Mouse (Mus musculus): ENCODE data around the gene Pnkp. TPM values are rescaled to one million over a fixed set of nuclear protein-coding genes. Genes with fewer than 3 reads are reported as not detected.

Pnkp gene
- polyA plus RNA-seq, 1 experiment from 2014 or later, result 26.5 TPM

DNA sequence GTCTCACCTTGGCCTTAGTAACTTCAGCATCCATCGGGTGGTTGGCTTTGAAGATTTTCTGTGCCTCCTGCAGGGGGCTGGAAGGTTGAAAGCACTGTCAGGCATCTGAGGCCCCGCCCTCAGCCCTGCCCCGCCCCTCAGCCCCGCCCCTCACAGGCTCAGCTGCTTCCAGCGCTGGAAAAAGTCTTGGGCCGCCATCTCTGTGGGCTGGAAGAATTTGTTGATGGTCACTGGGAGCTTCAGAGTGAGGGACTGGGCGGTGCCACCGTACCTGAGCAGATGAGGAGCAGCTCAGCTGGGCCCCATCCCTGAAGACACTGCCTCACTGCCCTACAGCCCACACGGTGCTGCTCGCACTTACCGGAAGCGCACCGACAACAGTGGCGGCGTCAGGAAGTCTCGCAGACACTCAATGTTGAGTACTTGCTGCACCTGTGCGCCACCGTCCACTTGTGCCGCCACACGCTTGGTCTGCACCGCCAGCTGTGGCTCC, 44.3 kb downstream of the Pnkp start:
- Histone ChIP-seq H3K9me3 (ENCODE audit: control insufficient read depth, low read length) (no peaks in the 10 kb centered on the region), H3K4me3 (replicated peaks; ENCODE audit: low read length) (no peak overlapping the region; the same call in 1 of the 2 replicates), H3K36me3 (replicated peaks; ENCODE audit: control insufficient read depth, insufficient read depth) (peaks cover 73% of the 10 kb centered on the region), H3K4me2 (replicated peaks) (peak overlapping the region; percentile 39), H3K4me1 (replicated peaks; ENCODE audit: control insufficient read depth, insufficient read depth, low read length) (peaks cover 18% of the 10 kb centered on the region), H3K9ac (0 out of 2 replicates have a peak overlapping the region, but pooled peaks have one; percentile 16), H3K27me3 (ENCODE audit: control insufficient read depth, insufficient read depth, low read length) (no peaks in the 10 kb centered on the region), H3K27ac (peak overlapping the region; percentile 26; the same call in 1 of the 2 replicates)
- 17% methylated on average over 21 of the region's 21 CpGs for WGBS
- ATAC-seq (ENCODE audit: low FRiP score) (no peak), DNase-seq (ENCODE audit: low spot score) (peak; percentile 41)

DNA sequence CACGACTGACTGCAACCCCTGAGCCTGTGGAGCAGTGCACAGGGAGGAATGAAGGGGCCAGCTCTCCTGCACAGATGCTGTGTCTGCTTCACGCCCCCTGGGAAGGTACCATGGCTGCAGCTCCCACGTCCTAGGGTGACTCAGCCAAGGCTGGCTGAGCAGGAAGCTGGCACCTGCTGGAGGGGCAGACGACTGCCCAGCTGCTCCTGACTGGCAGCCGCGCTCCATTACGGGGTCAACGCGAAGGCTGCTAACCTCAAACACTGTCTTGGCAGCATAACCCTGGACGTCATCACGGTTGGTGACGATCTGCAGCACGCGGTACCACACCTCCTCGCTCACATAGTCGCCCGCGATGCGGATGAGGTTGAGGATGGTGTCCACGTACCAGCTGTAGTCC, 48.5 kb downstream of the Pnkp start:
- WGBS, result 91% methylated on average over 20 of the region's 20 CpGs
- no peak overlapping the region for H3K4me3 ChIP-seq (replicated peaks; ENCODE audit: low read length)
- peaks cover 7% of the 10 kb centered on the region; the same call in 1 of the 2 replicates for H3K4me1 ChIP-seq (replicated peaks; ENCODE audit: control insufficient read depth, insufficient read depth, low read length)
- H3K9ac ChIP-seq, result no peak overlapping the region
- no peak overlapping the region for H3K4me2 ChIP-seq (replicated peaks)
- no peak for DNase-seq (ENCODE audit: low spot score)
- no peak overlapping the region for H3K27ac ChIP-seq
- peaks cover 99% of the 10 kb centered on the region for H3K36me3 ChIP-seq (replicated peaks; ENCODE audit: control insufficient read depth, insufficient read depth)
- no peak for ATAC-seq (ENCODE audit: low FRiP score)
- no peaks in the 10 kb centered on the region for H3K27me3 ChIP-seq (ENCODE audit: control insufficient read depth, insufficient read depth, low read length)
- H3K9me3 ChIP-seq (ENCODE audit: control insufficient read depth, low read length), result no peaks in the 10 kb centered on the region

DNA sequence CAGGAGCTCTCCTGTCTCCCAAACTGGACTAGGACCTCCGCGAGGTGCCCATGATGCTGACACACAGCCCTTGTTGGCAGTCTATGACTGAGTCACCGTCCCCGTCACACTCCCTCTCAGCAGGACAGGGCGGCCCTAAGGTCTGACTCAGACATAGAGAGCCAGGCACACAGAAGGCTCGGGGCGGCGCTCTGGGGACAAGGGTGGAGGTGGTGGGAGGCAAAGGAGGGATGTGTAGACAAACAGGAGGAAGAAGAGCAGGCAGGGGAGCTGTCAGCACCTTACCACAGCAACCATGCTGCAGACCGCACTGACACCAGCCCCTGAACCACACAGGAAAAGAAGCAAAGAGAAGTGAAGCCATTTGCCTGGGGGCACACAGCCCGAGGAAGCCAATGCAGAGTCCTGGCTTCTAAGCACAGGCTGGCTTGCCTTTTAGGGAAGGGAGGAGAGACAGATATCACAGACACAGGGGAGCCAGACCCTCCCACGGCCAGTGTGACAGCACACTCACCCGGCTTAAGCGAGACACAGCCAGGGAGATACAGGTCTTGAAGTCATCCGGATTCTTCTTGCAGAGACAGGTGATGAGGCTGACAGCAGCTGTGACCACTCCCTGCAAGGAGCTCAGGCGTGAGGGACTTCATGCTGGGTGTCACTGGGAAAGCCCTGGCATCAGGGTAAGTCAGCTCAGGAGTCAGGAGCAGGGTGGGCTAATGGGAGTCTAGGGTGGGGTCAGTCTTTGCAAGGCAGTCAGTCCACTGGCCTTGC, 52.0 kb downstream of the Pnkp start:
- 92% methylated on average over 15 of the region's 15 CpGs for WGBS
- no peak for DNase-seq (ENCODE audit: low spot score)
- H3K4me1 ChIP-seq (replicated peaks; ENCODE audit: control insufficient read depth, insufficient read depth, low read length), result no peaks in the 10 kb centered on the region
- no peak overlapping the region for H3K4me3 ChIP-seq (replicated peaks; ENCODE audit: low read length)
- no peak overlapping the region for H3K4me2 ChIP-seq (replicated peaks)
- H3K27me3 ChIP-seq (ENCODE audit: control insufficient read depth, insufficient read depth, low read length), result no peaks in the 10 kb centered on the region
- H3K9me3 ChIP-seq (ENCODE audit: control insufficient read depth, low read length), result no peaks in the 10 kb centered on the region
- H3K36me3 ChIP-seq (replicated peaks; ENCODE audit: control insufficient read depth, insufficient read depth), result peaks cover 98% of the 10 kb centered on the region
- no peak overlapping the region for H3K27ac ChIP-seq
- no peak overlapping the region for H3K9ac ChIP-seq
- ATAC-seq (ENCODE audit: low FRiP score), result no peak

MicroRNAs within 50 kb of the gene (microRNA counts, 519-probe panel; counts per million panel counts)
- microRNA mmu-miR-707, result not detected

Small RNA genes within 50 kb of the gene (microRNA-seq; reads per million reads assigned to microRNA genes)
- gene Mir707, result not detected

Other genes with a start within 250 kb of the Pnkp start
- gene Myh14, start 186.3 kb upstream of the Pnkp start, polyA plus RNA-seq (2014; fragmentation: Nextera tagmentation; extraction: Ambion mirVana), result 4.2 and 5.0 TPM in 2 replicates
- gene Izumo2, start 148.4 kb upstream of the Pnkp start, polyA plus RNA-seq (2014; fragmentation: Nextera tagmentation; extraction: Ambion mirVana), result not detected in 2 replicates
- gene Vrk3, start 108.7 kb upstream of the Pnkp start, polyA plus RNA-seq (2014; fragmentation: Nextera tagmentation; extraction: Ambion mirVana), result 24.5 and 28.8 TPM in 2 replicates
- gene Zfp473, start 106.1 kb upstream of the Pnkp start, polyA plus RNA-seq (2014; fragmentation: Nextera tagmentation; extraction: Ambion mirVana), result 1.4 and 1.5 TPM in 2 replicates
- 25.4 and 30.0 TPM in 2 replicates for gene Nup62, start 41.1 kb upstream of the Pnkp start, polyA plus RNA-seq (2014; fragmentation: Nextera tagmentation; extraction: Ambion mirVana)
- 1.3 TPM in 2 replicates for gene Il4i1, start 40.8 kb upstream of the Pnkp start, polyA plus RNA-seq (2014; fragmentation: Nextera tagmentation; extraction: Ambion mirVana)
- 2.2 and 2.5 TPM in 2 replicates for gene Atf5, start 40.5 kb upstream of the Pnkp start, polyA plus RNA-seq (2014; fragmentation: Nextera tagmentation; extraction: Ambion mirVana)
- 57.6 and 59.1 TPM in 2 replicates for gene Akt1s1, start 8.1 kb upstream of the Pnkp start, polyA plus RNA-seq (2014; fragmentation: Nextera tagmentation; extraction: Ambion mirVana)
- 98.5 and 104 TPM in 2 replicates for gene Tbc1d17, start 8.1 kb upstream of the Pnkp start, polyA plus RNA-seq (2014; fragmentation: Nextera tagmentation; extraction: Ambion mirVana)
- gene Ptov1, start 12.6 kb downstream of the Pnkp start, polyA plus RNA-seq (2014; fragmentation: Nextera tagmentation; extraction: Ambion mirVana), result 430 and 454 TPM in 2 replicates
- gene Med25, start 35.6 kb downstream of the Pnkp start, polyA plus RNA-seq (2014; fragmentation: Nextera tagmentation; extraction: Ambion mirVana), result 87.5 and 90.6 TPM in 2 replicates
- gene Fuz, start 38.9 kb downstream of the Pnkp start, polyA plus RNA-seq (2014; fragmentation: Nextera tagmentation; extraction: Ambion mirVana), result 15.9 and 16.0 TPM in 2 replicates
- 123 and 135 TPM in 2 replicates for gene Ap2a1, start 72.4 kb downstream of the Pnkp start, polyA plus RNA-seq (2014; fragmentation: Nextera tagmentation; extraction: Ambion mirVana)
- 0.14 and 0.33 TPM in 2 replicates for gene Tsks, start 86.1 kb downstream of the Pnkp start, polyA plus RNA-seq (2014; fragmentation: Nextera tagmentation; extraction: Ambion mirVana)
- gene Cpt1c, start 117.7 kb downstream of the Pnkp start, polyA plus RNA-seq (2014; fragmentation: Nextera tagmentation; extraction: Ambion mirVana), result 53.3 and 53.8 TPM in 2 replicates
- gene Prmt1, start 129.4 kb downstream of the Pnkp start, polyA plus RNA-seq (2014; fragmentation: Nextera tagmentation; extraction: Ambion mirVana), result 194 and 210 TPM in 2 replicates
- gene Irf3, start 140.5 kb downstream of the Pnkp start, polyA plus RNA-seq (2014; fragmentation: Nextera tagmentation; extraction: Ambion mirVana), result 52.1 and 56.9 TPM in 2 replicates
- gene Bcl2l12, start 141.6 kb downstream of the Pnkp start, polyA plus RNA-seq (2014; fragmentation: Nextera tagmentation; extraction: Ambion mirVana), result 9.2 and 12.6 TPM in 2 replicates
- gene Scaf1, start 159.2 kb downstream of the Pnkp start, polyA plus RNA-seq (2014; fragmentation: Nextera tagmentation; extraction: Ambion mirVana), result 59.7 and 61.9 TPM in 2 replicates
- gene Rras, start 160.8 kb downstream of the Pnkp start, polyA plus RNA-seq (2014; fragmentation: Nextera tagmentation; extraction: Ambion mirVana), result 14.2 and 15.2 TPM in 2 replicates
- gene Prr12, start 195.7 kb downstream of the Pnkp start, polyA plus RNA-seq (2014; fragmentation: Nextera tagmentation; extraction: Ambion mirVana), result 16.5 and 16.8 TPM in 2 replicates
- 57.9 and 62.1 TPM in 2 replicates for gene Nosip, start 205.3 kb downstream of the Pnkp start, polyA plus RNA-seq (2014; fragmentation: Nextera tagmentation; extraction: Ambion mirVana)
- gene Prrg2, start 205.5 kb downstream of the Pnkp start, polyA plus RNA-seq (2014; fragmentation: Nextera tagmentation; extraction: Ambion mirVana), result 12.8 and 13.9 TPM in 2 replicates
- gene Rcn3, start 235.1 kb downstream of the Pnkp start, polyA plus RNA-seq (2014; fragmentation: Nextera tagmentation; extraction: Ambion mirVana), result 77.7 and 93.3 TPM in 2 replicates
- gene Fcgrt, start 246.7 kb downstream of the Pnkp start, polyA plus RNA-seq (2014; fragmentation: Nextera tagmentation; extraction: Ambion mirVana), result 37.7 and 40.5 TPM in 2 replicates

Data from hindbrain, embryonic 14.5 days (tissue).